ENCODE assay signal across 9 mouse cellular contexts in genomic region chr10:89344132-89344490, GRCm38 (mm10). TPM values are rescaled to one million over a fixed set of nuclear protein-coding genes. Genes with fewer than 3 reads are reported as not detected.
DNase-seq lines count a peak whose midpoint lies in the region; ATAC-seq and TF ChIP-seq lines count a peak whose summit lies in the region.
"Had no signal": no experiment of that assay in that cellular context is flagged by ENCODE, and none has a peak within 500 bp of the region (broad histone marks: within the 10 kb centered on the region; RNA-seq: fewer than 3 reads in every experiment).

No protein-coding gene starts in this region.

- TF ChIP-seq POLR2A in embryonic fibroblast, embryonic 13.5 days (IDR thresholded peaks at IDR 0.05; ENCODE audit: low read depth, low read length): no peak

- peaks cover 16% of the 10 kb centered on the region for H3K27me3 ChIP-seq in kidney, postnatal 0 days (ENCODE audit: insufficient read depth, low read length)
- peaks cover 48% of the 10 kb centered on the region for H3K27me3 ChIP-seq in intestine, embryonic 14.5 days (replicated peaks; ENCODE audit: control insufficient read depth, insufficient read depth, low read length)
- H3K27me3 ChIP-seq in midbrain, postnatal 0 days (ENCODE audit: insufficient read depth, low read length): peaks cover 19% of the 10 kb centered on the region

- 0 out of 2 replicates have a peak, but pooled peaks cover 5% of the 10 kb centered on the region for H3K4me1 ChIP-seq in kidney, postnatal 0 days (replicated peaks; ENCODE audit: insufficient read depth, low read length)
- H3K4me1 ChIP-seq in embryonic fibroblast, embryonic 13.5 days (ENCODE audit: control insufficient read depth, insufficient read depth, low read length): no peaks in the 10 kb centered on the region
- H3K4me1 ChIP-seq in intestine, embryonic 14.5 days (replicated peaks; ENCODE audit: control insufficient read depth, insufficient read depth, low read length): 0 out of 2 replicates have a peak, but pooled peaks cover 7% of the 10 kb centered on the region
- H3K4me1 ChIP-seq in midbrain, postnatal 0 days (ENCODE audit: insufficient read depth, low read length): peaks cover 4% of the 10 kb centered on the region; the same call in 1 of the 2 replicates

- no peak for TF ChIP-seq CTCF in kidney, postnatal 0 days (IDR thresholded peaks at IDR 0.05; ENCODE audit: low read depth)
- TF ChIP-seq CTCF in embryonic fibroblast, embryonic 13.5 days (IDR thresholded peaks at IDR 0.05; ENCODE audit: borderline replicate concordance, insufficient read depth, low read length): no peak
- TF ChIP-seq CTCF in midbrain, postnatal 0 days (IDR thresholded peaks at IDR 0.05): no peak

- no peaks in the 10 kb centered on the region for H3K9me3 ChIP-seq in kidney, postnatal 0 days (replicated peaks; ENCODE audit: low read length)
- H3K9me3 ChIP-seq in intestine, embryonic 14.5 days (ENCODE audit: control insufficient read depth, low read length): no peaks in the 10 kb centered on the region
- no peaks in the 10 kb centered on the region for H3K9me3 ChIP-seq in midbrain, postnatal 0 days (ENCODE audit: low read length)

- no peaks in the 10 kb centered on the region for H3K36me3 ChIP-seq in kidney, postnatal 0 days (ENCODE audit: insufficient read depth, low read length)
- H3K36me3 ChIP-seq in intestine, embryonic 14.5 days (ENCODE audit: control insufficient read depth, insufficient read depth, low read length): no peaks in the 10 kb centered on the region
- H3K36me3 ChIP-seq in midbrain, postnatal 0 days (ENCODE audit: insufficient read depth, low read length): no peaks in the 10 kb centered on the region

- no peak for DNase-seq in kidney, postnatal 0 days (ENCODE audit: low spot score)
- DNase-seq in kidney, postnatal 25 days: no peak
- no peak for DNase-seq in intestine, embryonic 14.5 days (ENCODE audit: low spot score)
- DNase-seq in midbrain, postnatal 0 days (ENCODE audit: low spot score): no peak
- DNase-seq in urinary bladder, postnatal 36 days (ENCODE audit: low spot score in 2 of 2): no peak
- no peak for DNase-seq in Muller cell, postnatal 12 days (ENCODE audit: inconsistent ontology term)

- 0 out of 2 replicates have a peak overlapping the region, but pooled peaks have one; percentile 46 for H3K9ac ChIP-seq in kidney, postnatal 0 days (ENCODE audit: low read depth, low read length)
- H3K9ac ChIP-seq in intestine, embryonic 14.5 days (ENCODE audit: low read length): no peak overlapping the region
- peak overlapping the region; percentile 64 for H3K9ac ChIP-seq in midbrain, postnatal 0 days (replicated peaks; ENCODE audit: low read length, poor library complexity, severe bottlenecking)

- no peak for ATAC-seq in kidney, postnatal 0 days (replicated peaks; ENCODE audit: low FRiP score, low read depth)
- no peak for ATAC-seq in intestine, embryonic 14.5 days (replicated peaks; ENCODE audit: low FRiP score, low TSS enrichment, low read depth)
- no peak for ATAC-seq in midbrain, postnatal 0 days (ENCODE audit: low FRiP score)
- no peak; the same call in 1 of the 2 replicates for ATAC-seq in frontal cortex, adult (ENCODE audit: low TSS enrichment)

- peak overlapping the region; percentile 51 for H3K4me3 ChIP-seq in kidney, postnatal 0 days (replicated peaks; ENCODE audit: low read depth, low read length)
- peak overlapping the region; percentile 33 for H3K4me3 ChIP-seq in embryonic fibroblast, embryonic 13.5 days (ENCODE audit: insufficient read depth, low read length)
- peak overlapping the region; percentile 47 for H3K4me3 ChIP-seq in intestine, embryonic 14.5 days (ENCODE audit: low read depth, low read length)
- H3K4me3 ChIP-seq in midbrain, postnatal 0 days (ENCODE audit: low read depth, low read length): peak overlapping the region; percentile 63

- 23% methylated on average over 4 of the region's 4 CpGs for WGBS in kidney, postnatal 0 days
- WGBS in intestine, embryonic 14.5 days: 16% methylated on average over 4 of the region's 4 CpGs
- WGBS in midbrain, postnatal 0 days: 21% methylated on average over 4 of the region's 4 CpGs

- H3K27ac ChIP-seq in kidney, postnatal 0 days: no peak overlapping the region
- H3K27ac ChIP-seq in embryonic fibroblast, embryonic 13.5 days (ENCODE audit: insufficient read depth, low read length): no peak overlapping the region
- H3K27ac ChIP-seq in intestine, embryonic 14.5 days (ENCODE audit: low read depth): no peak overlapping the region
- no peak overlapping the region for H3K27ac ChIP-seq in midbrain, postnatal 0 days (ENCODE audit: low read depth, low read length)

- H3K4me2 ChIP-seq in kidney, postnatal 0 days (ENCODE audit: low read length): peak overlapping the region; percentile 98
- peak overlapping the region; percentile 82 for H3K4me2 ChIP-seq in intestine, embryonic 14.5 days (ENCODE audit: low read length)
- H3K4me2 ChIP-seq in midbrain, postnatal 0 days (ENCODE audit: low read depth, low read length, poor library complexity, severe bottlenecking): peak overlapping the region; percentile 96

RNA-seq across cellular contexts. Expression of gene Ano4, which starts 0.5 kb away (rescaled TPM):
- polyA plus RNA-seq in kidney, postnatal 0 days (2015; fragmentation: Nextera tagmentation; extraction: Ambion mirVana): 2.0 and 2.4 TPM in 2 replicates
- 0.67 TPM in 1 of 2 replicates, not detected in the other for polyA plus RNA-seq in embryonic fibroblast, embryonic 13.5 days (2011; ENCODE audit: insufficient read length, low read depth, missing spikeins)
- 0.55 and 1.6 TPM in 2 replicates for polyA plus RNA-seq in intestine, embryonic 14.5 days (2014; fragmentation: Nextera tagmentation; extraction: Ambion mirVana)
- 11.3 and 14.7 TPM in 2 replicates for total RNA-seq in midbrain, postnatal 0 days (2014; rRNA removed)
- 5.8 and 6.2 TPM in 2 replicates for polyA plus RNA-seq in midbrain, postnatal 0 days (2015; fragmentation: Nextera tagmentation; extraction: Ambion mirVana)
- total RNA-seq: neutrophil, adult 5-6 weeks had no signal
